Mouse (Mus musculus) limb, embryonic 12.5 days (tissue): ENCODE measurements around the gene Epb41l4b. TPM values are rescaled to one million over a fixed set of nuclear protein-coding genes. Genes with fewer than 3 reads are reported as not detected.

ENCODE experiments used
- ATAC-seq: fragments of 200-750 bp; cut with Nextera tagmentation; 2 replicates; pipeline ENCODE4 v1.8.0; 2017; ENCODE audit warnings: low read depth, moderate TSS enrichment; ENCODE audit not compliant: insufficient number of reproducible peaks, insufficient read depth, low FRiP score, low TSS enrichment
- H3K27ac ChIP-seq: fragments of 300-500 bp; sonication (generic); 2 replicates; pipeline ENCODE4 v1.5.1; 2016; ENCODE audit warnings: mild to moderate bottlenecking, moderate library complexity
- H3K27me3 ChIP-seq: fragments of 300-500 bp; sonication (generic); 2 replicates; pipeline ENCODE4 v1.6.1; 2016; ENCODE audit warnings: mild to moderate bottlenecking, moderate library complexity
- H3K36me3 ChIP-seq: fragments of 300-500 bp; sonication (generic); 2 replicates; pipeline ENCODE4 v1.6.1; 2016; ENCODE audit warnings: mild to moderate bottlenecking, moderate library complexity
- H3K4me1 ChIP-seq: fragments of 300-500 bp; sonication (generic); replicated peaks from 2 replicates; pipeline ENCODE4 v1.6.1; 2016
- H3K4me2 ChIP-seq: fragments of 300-500 bp; sonication (generic); 2 replicates; pipeline ENCODE4 v1.6.1; 2016; ENCODE audit warnings: mild to moderate bottlenecking, moderate library complexity
- H3K4me3 ChIP-seq: fragments of 300-500 bp; sonication (generic); replicated peaks from 2 replicates; pipeline ENCODE4 v1.5.1; 2016; ENCODE audit warnings: mild to moderate bottlenecking
- H3K9ac ChIP-seq: fragments of 300-500 bp; sonication (generic); replicated peaks from 2 replicates; pipeline ENCODE4 v1.6.1; 2016; ENCODE audit warnings: mild to moderate bottlenecking, moderate library complexity
- H3K9me3 ChIP-seq: fragments of 300-500 bp; sonication (generic); 2 replicates; pipeline ENCODE4 v1.6.1; 2016; ENCODE audit warnings: mild to moderate bottlenecking, moderate library complexity
- WGBS: fragments of 180-500 bp; shearing (Covaris S2); methylation state at CpG from one replicate; pipeline ENCODE4 v1.1.7; 2016; 5-methylcytosine and 5-hydroxymethylcytosine counted together
- polyA plus RNA-seq: library from polyadenylated mRNA; unstranded; fragments of >200 nt; fragmentation: Nextera tagmentation; extraction: Ambion mirVana; gene quantifications from 2 replicates; pipeline ENCODE4 v1.2.1, GENCODE M21; 2016

Gene Epb41l4b
- polyA plus RNA-seq, 1 experiment from 2014 or later: 2.4 TPM

- Histone ChIP-seq H3K9me3 (no peaks in the 10 kb centered on the region), H3K36me3 (no peaks in the 10 kb centered on the region), H3K27ac (no peak overlapping the region), H3K4me3 (no peak overlapping the region), H3K4me1 (0 out of 2 replicates have a peak, but pooled peaks cover 4% of the 10 kb centered on the region), H3K9ac (no peak overlapping the region), H3K27me3 (no peaks in the 10 kb centered on the region), H3K4me2 (no peak overlapping the region)
- WGBS: 83% methylated on average over 12 of the region's 12 CpGs
- no peak for ATAC-seq
Measured at GRCm38 (mm10) chr4:56961320-56961925, 181.8 kb downstream of the Epb41l4b start.

- Histone ChIP-seq H3K4me3 (no peak overlapping the region), H3K36me3 (no peaks in the 10 kb centered on the region), H3K4me1 (0 out of 2 replicates have a peak, but pooled peaks cover 4% of the 10 kb centered on the region), H3K4me2 (no peak overlapping the region), H3K27ac (no peak overlapping the region), H3K27me3 (no peaks in the 10 kb centered on the region), H3K9me3 (no peaks in the 10 kb centered on the region), H3K9ac (no peak overlapping the region)
- WGBS: 61% methylated on average over 9 of the region's 9 CpGs
- no peak for ATAC-seq
Measured at GRCm38 (mm10) chr4:56957518-56957917, 185.7 kb downstream of the Epb41l4b start.

- ATAC-seq: no peak
Measured at GRCm38 (mm10) chr4:56953235-56953634, 190.0 kb downstream of the Epb41l4b start.

GRCm38 (mm10) chr4:56951701-56952100 lies 191.5 kb downstream of the Epb41l4b start:
- Histone ChIP-seq H3K36me3 (no peaks in the 10 kb centered on the region), H3K4me1 (no peaks in the 10 kb centered on the region), H3K4me3 (no peak overlapping the region), H3K9ac (no peak overlapping the region), H3K4me2 (no peak overlapping the region), H3K27ac (no peak overlapping the region), H3K9me3 (no peaks in the 10 kb centered on the region), H3K27me3 (no peaks in the 10 kb centered on the region)
- WGBS: 91% methylated on average over 3 of the region's 3 CpGs
- ATAC-seq: no peak

More at GRCm38 (mm10) chr4:56953235-56953634, 190.0 kb downstream of the Epb41l4b start:
- 63% methylated on average over 6 of the region's 6 CpGs for WGBS
- Histone ChIP-seq H3K9me3 (no peaks in the 10 kb centered on the region), H3K27ac (no peak overlapping the region), H3K36me3 (no peaks in the 10 kb centered on the region), H3K9ac (no peak overlapping the region), H3K27me3 (no peaks in the 10 kb centered on the region), H3K4me1 (no peaks in the 10 kb centered on the region), H3K4me2 (no peak overlapping the region), H3K4me3 (no peak overlapping the region)

- Histone ChIP-seq H3K4me1 (peaks cover 15% of the 10 kb centered on the region), H3K9ac (no peak overlapping the region), H3K27me3 (no peaks in the 10 kb centered on the region), H3K4me3 (no peak overlapping the region), H3K36me3 (no peaks in the 10 kb centered on the region), H3K27ac (no peak overlapping the region), H3K9me3 (no peaks in the 10 kb centered on the region), H3K4me2 (no peak overlapping the region)
- 79% methylated on average over 6 of the region's 6 CpGs for WGBS
- ATAC-seq: no peak
Measured at GRCm38 (mm10) chr4:56949494-56949893, 193.7 kb downstream of the Epb41l4b start.

- Histone ChIP-seq H3K27me3 (no peaks in the 10 kb centered on the region), H3K4me1 (peaks cover 38% of the 10 kb centered on the region), H3K4me2 (peak within 1 kb of the TSS; percentile 75), H3K9me3 (no peaks in the 10 kb centered on the region), H3K36me3 (no peaks in the 10 kb centered on the region), H3K9ac (peak within 1 kb of the TSS; percentile 90), H3K27ac (peak within 1 kb of the TSS; percentile 94), H3K4me3 (peak within 1 kb of the TSS; percentile 95)
- WGBS: under 1% methylated on average over 101 of the region's 107 CpGs
- peak; percentile 96 for ATAC-seq
Measured at GRCm38 (mm10) chr4:56946641-56947640, 196.3 kb downstream of the Epb41l4b start, which contains the start of gene Tmem245. Tmem245 (minus strand) TSS chr4:56947437.

- Histone ChIP-seq H3K4me2 (peak overlapping the region; percentile 75), H3K4me1 (peaks cover 38% of the 10 kb centered on the region), H3K36me3 (no peaks in the 10 kb centered on the region), H3K27me3 (no peaks in the 10 kb centered on the region), H3K27ac (peak overlapping the region; percentile 94), H3K9me3 (no peaks in the 10 kb centered on the region), H3K9ac (peak overlapping the region; percentile 90), H3K4me3 (peak overlapping the region; percentile 95)
- ATAC-seq: no peak
- WGBS: under 1% methylated on average over 14 of the region's 14 CpGs
Measured at GRCm38 (mm10) chr4:56946180-56946579, 197.1 kb downstream of the Epb41l4b start.

- H3K27me3 ChIP-seq: no peaks in the 10 kb centered on the region
- H3K9me3 ChIP-seq: no peaks in the 10 kb centered on the region
- no peak for ATAC-seq
- H3K4me2 ChIP-seq: no peak overlapping the region
- no peak overlapping the region for H3K4me3 ChIP-seq
- H3K4me1 ChIP-seq: peaks cover 45% of the 10 kb centered on the region
- 69% methylated on average over 4 of the region's 4 CpGs for WGBS
- H3K27ac ChIP-seq: no peak overlapping the region
- H3K9ac ChIP-seq: no peak overlapping the region
- no peaks in the 10 kb centered on the region for H3K36me3 ChIP-seq
Measured at GRCm38 (mm10) chr4:56944286-56944685, 199.0 kb downstream of the Epb41l4b start.

GRCm38 (mm10) chr4:56943258-56943657 lies 200.0 kb downstream of the Epb41l4b start:
- no peaks in the 10 kb centered on the region for H3K9me3 ChIP-seq
- no peak overlapping the region for H3K9ac ChIP-seq
- H3K27me3 ChIP-seq: no peaks in the 10 kb centered on the region
- WGBS: 63% methylated on average over 1 of the region's 1 CpGs
- no peak for ATAC-seq
- H3K4me3 ChIP-seq: no peak overlapping the region
- no peak overlapping the region for H3K27ac ChIP-seq
- H3K4me2 ChIP-seq: no peak overlapping the region
- H3K4me1 ChIP-seq: peaks cover 45% of the 10 kb centered on the region
- H3K36me3 ChIP-seq: peaks cover 4% of the 10 kb centered on the region; the same call in 1 of the 2 replicates

GRCm38 (mm10) chr4:56942567-56942966 lies 200.7 kb downstream of the Epb41l4b start:
- Histone ChIP-seq H3K36me3 (peaks cover 4% of the 10 kb centered on the region; the same call in 1 of the 2 replicates), H3K9ac (no peak overlapping the region), H3K9me3 (no peaks in the 10 kb centered on the region), H3K4me1 (peaks cover 45% of the 10 kb centered on the region), H3K4me2 (no peak overlapping the region), H3K27ac (no peak overlapping the region), H3K27me3 (no peaks in the 10 kb centered on the region), H3K4me3 (no peak overlapping the region)
- ATAC-seq: no peak
- WGBS: 80% methylated on average over 1 of the region's 1 CpGs
